Mouse (Mus musculus): Measurements from ENCODE around the gene Ccr1. TPM values are rescaled to one million over a fixed set of nuclear protein-coding genes. Genes with fewer than 3 reads are reported as not detected.

The Ccr1 gene
- 2.9 and 3.5 TPM in 2 replicates for polyA plus RNA-seq (2015; fragmentation: Nextera tagmentation; extraction: Ambion mirVana)

- H3K27me3 ChIP-seq (ENCODE audit: control insufficient read depth, insufficient read depth, low read depth, low read length), result no peaks in the 10 kb centered on the region
- peak within 1 kb of the TSS; percentile 28; the same call in 1 of the 2 replicates for H3K27ac ChIP-seq (ENCODE audit: low read length)
- H3K4me2 ChIP-seq (ENCODE audit: low read depth, low read length), result no peak within 1 kb of the TSS
- H3K9ac ChIP-seq (ENCODE audit: low read depth, low read length), result no peak within 1 kb of the TSS
- H3K9me3 ChIP-seq (replicated peaks; ENCODE audit: control insufficient read depth, low read length), result no peaks in the 10 kb centered on the region
- 44% methylated on average over 1 of the region's 1 CpGs for WGBS (ENCODE audit: insufficient replicate concordance)
- H3K4me1 ChIP-seq (ENCODE audit: control insufficient read depth, low read depth, low read length), result no peaks in the 10 kb centered on the region
- H3K4me3 ChIP-seq (ENCODE audit: low read depth, low read length), result peak within 1 kb of the TSS; percentile 31; the same call in 1 of the 2 replicates
- H3K36me3 ChIP-seq (ENCODE audit: control insufficient read depth, insufficient read depth), result no peaks in the 10 kb centered on the region
- ATAC-seq (ENCODE audit: low read depth), result 0 out of 2 replicates have a peak, but pooled peaks have one; percentile 12
These were observed at the start of gene Ccr1 for GRCm38 (mm10) chr9:123968290-123968912. Gene Ccr1, minus strand, starts transcription at chr9:123968692.

- Histone ChIP-seq H3K9me3 (replicated peaks; ENCODE audit: control insufficient read depth, low read length) (no peaks in the 10 kb centered on the region), H3K36me3 (ENCODE audit: control insufficient read depth, insufficient read depth) (no peaks in the 10 kb centered on the region), H3K27ac (ENCODE audit: low read length) (no peak overlapping the region), H3K27me3 (ENCODE audit: control insufficient read depth, insufficient read depth, low read depth, low read length) (no peaks in the 10 kb centered on the region), H3K4me3 (ENCODE audit: low read depth, low read length) (no peak overlapping the region), H3K9ac (ENCODE audit: low read depth, low read length) (no peak overlapping the region), H3K4me1 (ENCODE audit: control insufficient read depth, low read depth, low read length) (peaks cover 2% of the 10 kb centered on the region), H3K4me2 (ENCODE audit: low read depth, low read length) (no peak overlapping the region)
- ATAC-seq (ENCODE audit: low read depth), result peak; percentile 52; the same call in 1 of the 2 replicates
- 10% methylated on average over 2 of the region's 2 CpGs for WGBS (ENCODE audit: insufficient replicate concordance)
These were observed 47.6 kb upstream of the Ccr1 start for GRCm38 (mm10) chr9:124016048-124016447.

- Histone ChIP-seq H3K4me3 (ENCODE audit: low read depth, low read length) (no peak overlapping the region), H3K36me3 (ENCODE audit: control insufficient read depth, insufficient read depth) (no peaks in the 10 kb centered on the region), H3K4me1 (ENCODE audit: control insufficient read depth, low read depth, low read length) (peaks cover 2% of the 10 kb centered on the region), H3K27ac (ENCODE audit: low read length) (no peak overlapping the region), H3K9ac (ENCODE audit: low read depth, low read length) (no peak overlapping the region), H3K27me3 (ENCODE audit: control insufficient read depth, insufficient read depth, low read depth, low read length) (no peaks in the 10 kb centered on the region), H3K4me2 (ENCODE audit: low read depth, low read length) (no peak overlapping the region; the same call in none of the 2 replicates), H3K9me3 (replicated peaks; ENCODE audit: control insufficient read depth, low read length) (no peaks in the 10 kb centered on the region)
- 35% methylated on average over 2 of the region's 2 CpGs for WGBS (ENCODE audit: insufficient replicate concordance)
- ATAC-seq (ENCODE audit: low read depth), result peak; percentile 62; the same call in 1 of the 2 replicates
These were observed 46.6 kb upstream of the Ccr1 start for GRCm38 (mm10) chr9:124014985-124015652.

GRCm38 (mm10) chr9:124013270-124013669 lies 44.8 kb upstream of the Ccr1 start:
- no peak for ATAC-seq (ENCODE audit: low read depth)
- no peak overlapping the region for H3K4me3 ChIP-seq (ENCODE audit: low read depth, low read length)
- H3K27me3 ChIP-seq (ENCODE audit: control insufficient read depth, insufficient read depth, low read depth, low read length), result no peaks in the 10 kb centered on the region
- 50% methylated on average over 3 of the region's 3 CpGs for WGBS (ENCODE audit: insufficient replicate concordance)
- peaks cover 2% of the 10 kb centered on the region for H3K4me1 ChIP-seq (ENCODE audit: control insufficient read depth, low read depth, low read length)
- no peak overlapping the region for H3K4me2 ChIP-seq (ENCODE audit: low read depth, low read length)
- no peaks in the 10 kb centered on the region for H3K9me3 ChIP-seq (replicated peaks; ENCODE audit: control insufficient read depth, low read length)
- no peak overlapping the region for H3K9ac ChIP-seq (ENCODE audit: low read depth, low read length)
- no peaks in the 10 kb centered on the region for H3K36me3 ChIP-seq (ENCODE audit: control insufficient read depth, insufficient read depth)
- H3K27ac ChIP-seq (ENCODE audit: low read length), result no peak overlapping the region

GRCm38 (mm10) chr9:124012691-124013090 lies 44.2 kb upstream of the Ccr1 start:
- no peak for ATAC-seq (ENCODE audit: low read depth)

GRCm38 (mm10) chr9:123999784-124000183 lies 31.3 kb upstream of the Ccr1 start:
- Histone ChIP-seq H3K9ac (ENCODE audit: low read depth, low read length) (no peak overlapping the region), H3K27ac (ENCODE audit: low read length) (no peak overlapping the region), H3K4me2 (ENCODE audit: low read depth, low read length) (no peak overlapping the region), H3K9me3 (replicated peaks; ENCODE audit: control insufficient read depth, low read length) (no peaks in the 10 kb centered on the region), H3K4me3 (ENCODE audit: low read depth, low read length) (no peak overlapping the region), H3K4me1 (ENCODE audit: control insufficient read depth, low read depth, low read length) (no peaks in the 10 kb centered on the region; the same call in 1 of the 2 replicates), H3K36me3 (ENCODE audit: control insufficient read depth, insufficient read depth) (no peaks in the 10 kb centered on the region), H3K27me3 (ENCODE audit: control insufficient read depth, insufficient read depth, low read depth, low read length) (no peaks in the 10 kb centered on the region)
- WGBS (ENCODE audit: insufficient replicate concordance), result 39% methylated on average over 2 of the region's 2 CpGs
- no peak for ATAC-seq (ENCODE audit: low read depth)

More at GRCm38 (mm10) chr9:124012691-124013090, 44.2 kb upstream of the Ccr1 start:
- no peak overlapping the region for H3K27ac ChIP-seq (ENCODE audit: low read length)
- peaks cover 2% of the 10 kb centered on the region for H3K4me1 ChIP-seq (ENCODE audit: control insufficient read depth, low read depth, low read length)
- no peaks in the 10 kb centered on the region for H3K27me3 ChIP-seq (ENCODE audit: control insufficient read depth, insufficient read depth, low read depth, low read length)
- H3K36me3 ChIP-seq (ENCODE audit: control insufficient read depth, insufficient read depth), result no peaks in the 10 kb centered on the region
- H3K4me2 ChIP-seq (ENCODE audit: low read depth, low read length), result no peak overlapping the region
- H3K9me3 ChIP-seq (replicated peaks; ENCODE audit: control insufficient read depth, low read length), result no peaks in the 10 kb centered on the region
- 42% methylated on average over 2 of the region's 2 CpGs for WGBS (ENCODE audit: insufficient replicate concordance)
- H3K4me3 ChIP-seq (ENCODE audit: low read depth, low read length), result no peak overlapping the region
- H3K9ac ChIP-seq (ENCODE audit: low read depth, low read length), result no peak overlapping the region

- H3K27me3 ChIP-seq (ENCODE audit: control insufficient read depth, insufficient read depth, low read depth, low read length), result no peaks in the 10 kb centered on the region
- H3K27ac ChIP-seq (ENCODE audit: low read length), result no peak overlapping the region
- 10% methylated on average over 3 of the region's 3 CpGs for WGBS (ENCODE audit: insufficient replicate concordance)
- no peak overlapping the region for H3K4me2 ChIP-seq (ENCODE audit: low read depth, low read length)
- H3K9ac ChIP-seq (ENCODE audit: low read depth, low read length), result no peak overlapping the region
- no peaks in the 10 kb centered on the region; the same call in 1 of the 2 replicates for H3K4me1 ChIP-seq (ENCODE audit: control insufficient read depth, low read depth, low read length)
- H3K9me3 ChIP-seq (replicated peaks; ENCODE audit: control insufficient read depth, low read length), result no peaks in the 10 kb centered on the region
- no peak overlapping the region for H3K4me3 ChIP-seq (ENCODE audit: low read depth, low read length)
- ATAC-seq (ENCODE audit: low read depth), result 0 out of 2 replicates have a peak, but pooled peaks have one; percentile 11
- no peaks in the 10 kb centered on the region for H3K36me3 ChIP-seq (ENCODE audit: control insufficient read depth, insufficient read depth)
These were observed 29.2 kb upstream of the Ccr1 start for GRCm38 (mm10) chr9:123997719-123998118.

- no peak for ATAC-seq (ENCODE audit: low read depth)
- Histone ChIP-seq H3K9me3 (replicated peaks; ENCODE audit: control insufficient read depth, low read length) (no peaks in the 10 kb centered on the region), H3K27me3 (ENCODE audit: control insufficient read depth, insufficient read depth, low read depth, low read length) (no peaks in the 10 kb centered on the region), H3K4me3 (ENCODE audit: low read depth, low read length) (no peak overlapping the region), H3K4me2 (ENCODE audit: low read depth, low read length) (no peak overlapping the region), H3K36me3 (ENCODE audit: control insufficient read depth, insufficient read depth) (no peaks in the 10 kb centered on the region), H3K27ac (ENCODE audit: low read length) (no peak overlapping the region), H3K9ac (ENCODE audit: low read depth, low read length) (no peak overlapping the region), H3K4me1 (ENCODE audit: control insufficient read depth, low read depth, low read length) (peaks cover 2% of the 10 kb centered on the region)
- WGBS (ENCODE audit: insufficient replicate concordance), result 11% methylated on average over 1 of the region's 1 CpGs
These were observed 22.9 kb upstream of the Ccr1 start for GRCm38 (mm10) chr9:123991312-123991906.

GRCm38 (mm10) chr9:123989671-123990070 lies 21.2 kb upstream of the Ccr1 start:
- no peak overlapping the region for H3K4me3 ChIP-seq (ENCODE audit: low read depth, low read length)
- H3K36me3 ChIP-seq (ENCODE audit: control insufficient read depth, insufficient read depth), result no peaks in the 10 kb centered on the region
- no peaks in the 10 kb centered on the region for H3K9me3 ChIP-seq (replicated peaks; ENCODE audit: control insufficient read depth, low read length)
- no peak overlapping the region for H3K27ac ChIP-seq (ENCODE audit: low read length)
- H3K4me2 ChIP-seq (ENCODE audit: low read depth, low read length), result no peak overlapping the region
- ATAC-seq (ENCODE audit: low read depth), result peak; percentile 14; the same call in 1 of the 2 replicates
- WGBS (ENCODE audit: insufficient replicate concordance), result 37% methylated on average over 3 of the region's 3 CpGs
- peaks cover 8% of the 10 kb centered on the region for H3K4me1 ChIP-seq (ENCODE audit: control insufficient read depth, low read depth, low read length)
- H3K9ac ChIP-seq (ENCODE audit: low read depth, low read length), result no peak overlapping the region
- no peaks in the 10 kb centered on the region for H3K27me3 ChIP-seq (ENCODE audit: control insufficient read depth, insufficient read depth, low read depth, low read length)
